Mouse (Mus musculus) kidney, adult 2 months (tissue): Measurements from ENCODE around the gene Brinp3. TPM values are rescaled to one million over a fixed set of nuclear protein-coding genes. Genes with fewer than 3 reads are reported as not detected.

ENCODE experiments used
- DNase-seq: peaks from one replicate; pipeline ENCODE4 v3.0.0; 2021
- H3K27ac ChIP-seq: fragments of 200-500 bp; 2 replicates; pipeline ENCODE4 v1.5.1; 2012; ENCODE audit warnings: low read depth, low read length, control low read depth, inconsistent platforms; ENCODE audit not compliant: insufficient read depth
- H3K27me3 ChIP-seq: fragments of 200-500 bp; replicated peaks from 2 replicates; pipeline ENCODE4 v1.6.1; 2012; ENCODE audit warnings: mild to moderate bottlenecking, moderate library complexity, low read length, inconsistent platforms; ENCODE audit not compliant: control insufficient read depth, insufficient read depth
- H3K36me3 ChIP-seq: fragments of 200-500 bp; 2 replicates; pipeline ENCODE4 v1.6.1; 2012; ENCODE audit warnings: mild to moderate bottlenecking, moderate library complexity, low read length, inconsistent platforms; ENCODE audit not compliant: control insufficient read depth, insufficient read depth
- H3K4me1 ChIP-seq: fragments of 200-500 bp; 2 replicates; pipeline ENCODE4 v1.6.1; 2011; ENCODE audit warnings: low read length; ENCODE audit not compliant: control insufficient read depth, insufficient read depth
- H3K4me3 ChIP-seq: fragments of 200-500 bp; 2 replicates; pipeline ENCODE4 v1.5.1; 2011; ENCODE audit warnings: mild to moderate bottlenecking, low read depth, low read length, control low read depth; ENCODE audit not compliant: insufficient read depth
- CTCF ChIP-seq: fragments of 200-500 bp; conservative IDR thresholded peaks from 2 replicates; pipeline ENCODE4 v1.5.1; 2011; ENCODE audit warnings: low read depth, mild to moderate bottlenecking, control low read depth, low read length, moderate library complexity, mixed read lengths; ENCODE audit not compliant: insufficient read depth, insufficient read length
- POLR2A ChIP-seq: fragments of 200-500 bp; IDR thresholded peaks from one replicate; pipeline ENCODE4 v1.6.1; 2011; ENCODE audit warnings: low read depth, low read length, control low read depth
- WGBS: fragments of 180-500 bp; shearing (Covaris S2); methylation state at CpG from one replicate; pipeline ENCODE4 v1.1.7; 2018; 5-methylcytosine and 5-hydroxymethylcytosine counted together
- polyA plus RNA-seq: library from polyadenylated mRNA; depleted of rRNA; stranded (reverse); fragments of >200 nt; gene quantifications from 2 replicates; pipeline ENCODE4 v1.2.3, GENCODE M21; 2012

Brinp3 gene
- polyA plus RNA-seq, 1 experiment, result 0.03 TPM

- Histone ChIP-seq H3K4me1 (no peaks in the 10 kb centered on the region), H3K27me3 (no peaks in the 10 kb centered on the region), H3K4me3 (no peak overlapping the region), H3K27ac (no peak overlapping the region), H3K36me3 (no peaks in the 10 kb centered on the region)
- WGBS, result 76% methylated on average over 11 of the region's 11 CpGs
- no peak for DNase-seq
- no peak for TF ChIP-seq POLR2A
- no peak for TF ChIP-seq CTCF
Measured at GRCm38 (mm10) chr1:146523727-146524573, 29.4 kb downstream of the Brinp3 start.

- H3K27ac ChIP-seq, result no peak overlapping the region
- no peaks in the 10 kb centered on the region for H3K27me3 ChIP-seq
- no peaks in the 10 kb centered on the region for H3K4me1 ChIP-seq
- no peaks in the 10 kb centered on the region for H3K36me3 ChIP-seq
- TF ChIP-seq POLR2A (no peak), CTCF (no peak)
- DNase-seq, result no peak
- no peak overlapping the region for H3K4me3 ChIP-seq
Measured at GRCm38 (mm10) chr1:146528572-146528971, 34.0 kb downstream of the Brinp3 start.

GRCm38 (mm10) chr1:146546847-146547428, 52.4 kb downstream of the Brinp3 start:
- 77% methylated on average over 2 of the region's 2 CpGs for WGBS
- Histone ChIP-seq H3K4me3 (no peak overlapping the region), H3K36me3 (no peaks in the 10 kb centered on the region), H3K4me1 (no peaks in the 10 kb centered on the region), H3K27me3 (no peaks in the 10 kb centered on the region), H3K27ac (no peak overlapping the region)
- TF ChIP-seq CTCF (no peak), POLR2A (no peak)
- DNase-seq, result no peak

- no peak overlapping the region for H3K4me3 ChIP-seq
- no peak overlapping the region for H3K27ac ChIP-seq
- H3K27me3 ChIP-seq, result no peaks in the 10 kb centered on the region
- H3K36me3 ChIP-seq, result no peaks in the 10 kb centered on the region
- no peaks in the 10 kb centered on the region for H3K4me1 ChIP-seq
- no peak for DNase-seq
- TF ChIP-seq POLR2A, result no peak
- no peak for TF ChIP-seq CTCF
Measured at GRCm38 (mm10) chr1:146556982-146557381, 62.4 kb downstream of the Brinp3 start.

GRCm38 (mm10) chr1:146562144-146562543, 67.6 kb downstream of the Brinp3 start:
- no peaks in the 10 kb centered on the region for H3K27me3 ChIP-seq
- WGBS, result 81% methylated on average over 3 of the region's 3 CpGs
- TF ChIP-seq POLR2A (no peak), CTCF (no peak)
- DNase-seq, result no peak
- no peak overlapping the region for H3K4me3 ChIP-seq
- H3K4me1 ChIP-seq, result no peaks in the 10 kb centered on the region
- H3K27ac ChIP-seq, result no peak overlapping the region
- H3K36me3 ChIP-seq, result no peaks in the 10 kb centered on the region

GRCm38 (mm10) chr1:146584181-146584580, 89.6 kb downstream of the Brinp3 start:
- H3K36me3 ChIP-seq, result no peaks in the 10 kb centered on the region
- DNase-seq, result no peak
- 74% methylated on average over 7 of the region's 7 CpGs for WGBS
- TF ChIP-seq CTCF (no peak), POLR2A (no peak)
- H3K4me3 ChIP-seq, result no peak overlapping the region
- H3K4me1 ChIP-seq, result no peaks in the 10 kb centered on the region
- H3K27me3 ChIP-seq, result no peaks in the 10 kb centered on the region
- H3K27ac ChIP-seq, result no peak overlapping the region

- H3K27me3 ChIP-seq, result no peaks in the 10 kb centered on the region
- H3K4me1 ChIP-seq, result no peaks in the 10 kb centered on the region
- H3K27ac ChIP-seq, result no peak overlapping the region
- TF ChIP-seq CTCF, result no peak
- no peak for TF ChIP-seq POLR2A
- WGBS, result 65% methylated on average over 2 of the region's 2 CpGs
- no peaks in the 10 kb centered on the region for H3K36me3 ChIP-seq
- no peak for DNase-seq
- H3K4me3 ChIP-seq, result no peak overlapping the region
Measured at GRCm38 (mm10) chr1:146632895-146633294, 138.3 kb downstream of the Brinp3 start.
